Mouse (Mus musculus) right cerebral cortex, postnatal 10 days (tissue): Measurements from ENCODE around the gene Samhd1.

Source experiments
- DNase-seq, 2 experiments: peaks; one replicate each; pipeline ENCODE4 v3.0.0; 2021; ENCODE audit warnings: low spot score in 2 of 2

The Samhd1 gene

GRCm38 (mm10) chr2:157054297-157054696 is 80.8 kb downstream of the Samhd1 start:
- peak in 1 of 2 experiments; percentile 36 for DNase-seq

GRCm38 (mm10) chr2:157053787-157054186 is 81.3 kb downstream of the Samhd1 start:
- no peak for DNase-seq

- DNase-seq, result no peak
Observed at GRCm38 (mm10) chr2:157053124-157053523, 81.9 kb downstream of the Samhd1 start.

GRCm38 (mm10) chr2:157052448-157052847 is 82.6 kb downstream of the Samhd1 start:
- no peak for DNase-seq

- peak; percentile 83 to 92 for DNase-seq
Observed at GRCm38 (mm10) chr2:157049831-157050243, 85.2 kb downstream of the Samhd1 start.

GRCm38 (mm10) chr2:157048395-157049181 is 86.5 kb downstream of the Samhd1 start:
- peak; percentile 84 to 91 for DNase-seq
